Mouse (Mus musculus) G1E (cell line): ENCODE measurements at regions not wholly inside any gene's neighbourhood (a gene's known extent, or its start where the extent isn't known, plus 50 kb on each side); places are given as distances from the start of the nearest gene placed in this dataset.

Experiments used
- CTCF ChIP-seq: IDR thresholded peaks from 2 replicates; pipeline ENCODE4 v1.5.1; 2012; ENCODE audit warnings: low read depth, low read length, inconsistent platforms, mixed read lengths
- GATA1 ChIP-seq: IDR thresholded peaks from 2 replicates; pipeline ENCODE4 v1.6.1; 2012; ENCODE audit warnings: borderline replicate concordance, low read length, inconsistent platforms, mixed read lengths
- GATA2 ChIP-seq: IDR thresholded peaks from 2 replicates; pipeline ENCODE4 v1.6.1; 2012; ENCODE audit warnings: low read depth, low read length, inconsistent platforms, borderline replicate concordance
- POLR2AphosphoS5 ChIP-seq: IDR thresholded peaks from 2 replicates; pipeline ENCODE4 v1.6.1; 2012; ENCODE audit warnings: low read depth, low read length, inconsistent platforms; ENCODE audit not compliant: insufficient replicate concordance
- TAL1 ChIP-seq: conservative IDR thresholded peaks from 2 replicates; pipeline ENCODE4 v1.6.1; 2012; ENCODE audit warnings: low read depth, low read length, inconsistent platforms, mixed read lengths

DNA sequence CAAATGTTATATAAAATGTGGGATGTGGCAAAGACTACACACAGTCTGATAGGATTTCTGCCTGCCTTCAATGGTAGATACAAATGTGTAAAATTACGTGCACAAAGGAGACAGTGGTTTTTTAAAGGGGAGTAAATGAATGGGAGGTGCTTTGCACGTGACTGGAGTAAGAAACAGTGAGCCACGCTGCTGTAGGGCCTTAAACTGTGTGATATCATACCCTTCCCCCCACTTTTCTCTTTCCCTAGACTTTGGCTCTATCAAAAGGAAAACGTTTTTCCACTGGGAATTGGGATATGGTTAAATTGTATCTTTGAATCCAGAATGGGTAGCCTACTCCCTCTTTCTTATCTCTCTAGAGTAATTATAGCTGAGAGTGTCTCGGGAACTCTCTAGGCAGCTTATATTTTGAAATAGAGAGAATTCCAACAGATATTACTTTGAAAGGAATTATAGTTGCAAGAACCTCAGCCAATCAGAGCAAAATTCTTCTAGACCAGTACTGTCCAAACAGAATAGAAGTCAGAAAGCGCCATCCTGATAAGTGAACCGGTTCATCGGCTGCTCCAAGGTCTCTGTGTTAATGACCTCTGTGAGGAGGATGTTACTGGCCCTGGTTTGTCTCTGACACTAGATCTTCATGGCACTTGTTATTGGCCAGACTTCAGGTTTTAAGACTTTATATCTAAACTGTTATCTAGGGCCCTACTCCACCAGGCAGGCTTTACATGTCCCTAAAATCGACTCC is 195.5 kb downstream of the Gm19410 start:
- TF ChIP-seq CTCF (no peak), GATA1 (no peak), TAL1 (no peak), GATA2 (no peak), POLR2AphosphoS5 (no peak)
